Mouse (Mus musculus): ENCODE results near the gene Fbxw2.
"Not testable (repeated sequence)": the region's sequence is repeated elsewhere in the genome, so short reads cannot be mapped to it uniquely, and the experiment has no call there.

The Fbxw2 gene

GRCm38 (mm10) chr2:34825827-34826459 lies at the start of gene Fbxw2:
Gene Fbxw2 (minus strand): TSS chr2:34826311.
- peak; percentile 88 to 91 for DNase-seq (ENCODE audit: low spot score in 2 of 2)

- DNase-seq (ENCODE audit: low spot score in 2 of 2): no peak
Measured at GRCm38 (mm10) chr2:34874816-34875345, 48.8 kb upstream of the Fbxw2 start, which contains the start of gene Psmd5. Gene Psmd5 (minus strand): TSS chr2:34874968.

- no peak for DNase-seq (ENCODE audit: low spot score in 2 of 2)
Measured at GRCm38 (mm10) chr2:34874271-34874670, 48.2 kb upstream of the Fbxw2 start, which contains the start of gene Cutal. Gene Cutal (plus strand): TSS chr2:34874396.

GRCm38 (mm10) chr2:34870520-34871474 lies 44.7 kb upstream of the Fbxw2 start:
- DNase-seq (ENCODE audit: low spot score in 2 of 2): peak; percentile 92 to 93

GRCm38 (mm10) chr2:34869680-34870079 lies 43.6 kb upstream of the Fbxw2 start:
- DNase-seq (ENCODE audit: low spot score in 2 of 2): peak in 1 of 2 experiments; percentile 5

GRCm38 (mm10) chr2:34857728-34858127 lies 31.6 kb upstream of the Fbxw2 start:
- DNase-seq (ENCODE audit: low spot score in 2 of 2): no peak

GRCm38 (mm10) chr2:34855265-34855664 lies 29.2 kb upstream of the Fbxw2 start:
- DNase-seq (ENCODE audit: low spot score in 2 of 2): no peak

GRCm38 (mm10) chr2:34847702-34848101 lies 21.6 kb upstream of the Fbxw2 start:
- DNase-seq (ENCODE audit: low spot score in 2 of 2): no peak

- DNase-seq (ENCODE audit: low spot score in 2 of 2): peak in 1 of 2 experiments; percentile 17
Measured at GRCm38 (mm10) chr2:34843211-34843939, 17.3 kb upstream of the Fbxw2 start.

GRCm38 (mm10) chr2:34841706-34842105 lies 15.6 kb upstream of the Fbxw2 start:
- DNase-seq (ENCODE audit: low spot score in 2 of 2): peak; percentile 63 to 66

GRCm38 (mm10) chr2:34840143-34840542 lies 14.0 kb upstream of the Fbxw2 start:
- not testable (repeated sequence) for DNase-seq (ENCODE audit: low spot score in 2 of 2)

- no peak for DNase-seq (ENCODE audit: low spot score in 2 of 2)
Measured at GRCm38 (mm10) chr2:34835669-34836068, 9.6 kb upstream of the Fbxw2 start.

- no peak for DNase-seq (ENCODE audit: low spot score in 2 of 2)
Measured at GRCm38 (mm10) chr2:34833624-34834023, 7.5 kb upstream of the Fbxw2 start.

GRCm38 (mm10) chr2:34832766-34833457 lies 6.8 kb upstream of the Fbxw2 start, which contains the start of gene Gm34653:
Gene Gm34653 (plus strand): TSS chr2:34833007.
- DNase-seq (ENCODE audit: low spot score in 2 of 2): not testable (repeated sequence)

GRCm38 (mm10) chr2:34830066-34830465 lies 4.0 kb upstream of the Fbxw2 start:
- DNase-seq (ENCODE audit: low spot score in 2 of 2): not testable (repeated sequence)

GRCm38 (mm10) chr2:34828026-34828425 lies 1.9 kb upstream of the Fbxw2 start:
- DNase-seq (ENCODE audit: low spot score in 2 of 2): no peak

- DNase-seq (ENCODE audit: low spot score in 2 of 2): no peak
Measured at GRCm38 (mm10) chr2:34827591-34827990, 1.5 kb upstream of the Fbxw2 start.

GRCm38 (mm10) chr2:34826460-34827231 lies 535 bp upstream of the Fbxw2 start:
- no peak for DNase-seq (ENCODE audit: low spot score in 2 of 2)

- DNase-seq (ENCODE audit: low spot score in 2 of 2): no peak
Measured at GRCm38 (mm10) chr2:34818492-34818891, 7.6 kb downstream of the Fbxw2 start.

- DNase-seq (ENCODE audit: low spot score in 2 of 2): peak in 1 of 2 experiments; percentile 16
Measured at GRCm38 (mm10) chr2:34815893-34816292, 10.2 kb downstream of the Fbxw2 start.

Measured in right cerebral cortex, adult 2 months (tissue).